Mouse (Mus musculus) embryonic facial prominence, embryonic 14.5 days (tissue): Measurements from ENCODE around the gene Tgtp1. TPM values are rescaled to one million over a fixed set of nuclear protein-coding genes. Genes with fewer than 3 reads are reported as not detected.
"Not testable (repeated sequence)": the region's sequence is repeated elsewhere in the genome, so short reads cannot be mapped to it uniquely, and the experiment has no call there.

Experiments
- ATAC-seq: fragments of 200-750 bp; cut with Nextera tagmentation; 2 replicates; pipeline ENCODE4 v1.8.0; 2017; ENCODE audit warnings: low read depth, moderate number of reproducible peaks, moderate TSS enrichment
- DNase-seq: peaks from one replicate; pipeline ENCODE4 v3.0.0-alpha.2; 2015; ENCODE audit warnings: low spot score
- H3K27ac ChIP-seq: fragments of 300-500 bp; sonication (generic); replicated peaks from 2 replicates; pipeline ENCODE4 v1.5.1; 2014; ENCODE audit warnings: low read depth, mild to moderate bottlenecking, low read length, moderate library complexity
- H3K27me3 ChIP-seq: fragments of 300-500 bp; sonication (generic); replicated peaks from 2 replicates; pipeline ENCODE4 v1.6.1; 2014; ENCODE audit warnings: low read length; ENCODE audit not compliant: control insufficient read depth, insufficient read depth
- H3K36me3 ChIP-seq: fragments of 300-500 bp; sonication (generic); 2 replicates; pipeline ENCODE4 v1.6.1; 2014; ENCODE audit warnings: low read length, mixed read lengths; ENCODE audit not compliant: control insufficient read depth, insufficient read depth
- H3K4me1 ChIP-seq: fragments of 300-500 bp; sonication (generic); 2 replicates; pipeline ENCODE4 v1.6.1; 2014; ENCODE audit warnings: antibody characterized with exemption, low read length; ENCODE audit not compliant: control insufficient read depth, insufficient read depth
- H3K4me2 ChIP-seq: fragments of 300-500 bp; sonication (generic); 2 replicates; pipeline ENCODE4 v1.6.1; 2014; ENCODE audit warnings: low read depth, mild to moderate bottlenecking, low read length, moderate library complexity, mixed read lengths
- H3K4me3 ChIP-seq: fragments of 300-500 bp; sonication (generic); 2 replicates; pipeline ENCODE4 v1.5.1; 2014; ENCODE audit warnings: low read depth, mild to moderate bottlenecking, low read length
- H3K9ac ChIP-seq: fragments of 300-500 bp; sonication (generic); 2 replicates; pipeline ENCODE4 v1.6.1; 2014; ENCODE audit warnings: low read depth, mild to moderate bottlenecking, low read length, moderate library complexity, mixed read lengths
- H3K9me3 ChIP-seq: fragments of 300-500 bp; sonication (generic); 2 replicates; pipeline ENCODE4 v1.6.1; 2016; ENCODE audit warnings: low read length; ENCODE audit not compliant: control insufficient read depth
- WGBS: fragments of 180-500 bp; shearing (Covaris S2); extraction: QIAGEN DNeasy Blood & Tissue Kit; methylation state at CpG from one replicate; pipeline ENCODE4 v1.1.7; 2014; 5-methylcytosine and 5-hydroxymethylcytosine counted together
- polyA plus RNA-seq: library from polyadenylated mRNA; unstranded; fragments of >200 nt; fragmentation: Nextera tagmentation; extraction: Ambion mirVana; gene quantifications from 2 replicates; pipeline ENCODE4 v1.2.1, GENCODE M21; 2014

Gene Tgtp1
- polyA plus RNA-seq, 1 experiment from 2014 or later = 0.81 TPM

GRCm38 (mm10) chr11:48982848-48983247 lies 11.1 kb downstream of the Tgtp1 start:
- no CpG with 5 or more reads among the region's 3 CpGs for WGBS
- H3K9me3 ChIP-seq = not testable (repeated sequence)

DNA sequence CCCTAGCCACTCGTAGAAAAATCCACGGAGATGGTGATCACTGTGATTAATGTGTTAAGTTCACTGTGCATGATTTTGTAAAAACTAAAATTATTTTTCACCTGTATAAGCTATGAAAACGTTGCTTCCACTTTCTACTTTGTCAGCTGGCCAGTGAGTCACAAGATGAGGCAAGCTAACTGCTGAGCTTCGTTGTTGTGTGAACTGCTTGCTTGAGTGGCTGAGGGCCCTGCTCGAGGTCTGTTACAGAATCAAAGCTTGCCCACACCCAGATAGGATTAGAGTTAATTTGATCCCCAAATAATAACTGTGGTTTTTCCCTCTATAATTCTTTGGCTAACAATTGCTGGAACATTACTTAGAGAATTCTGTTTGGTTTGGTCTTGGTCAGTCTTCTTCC lies 13.9 kb downstream of the Tgtp1 start:
- H3K36me3 ChIP-seq, H3K4me3 ChIP-seq, H3K27ac ChIP-seq, H3K9ac ChIP-seq, DNase-seq, ATAC-seq, H3K4me2 ChIP-seq, H3K27me3 ChIP-seq, H3K4me1 ChIP-seq, H3K9me3 ChIP-seq: not testable (repeated sequence)
- WGBS = no CpG with 5 or more reads among the region's 5 CpGs

More at GRCm38 (mm10) chr11:48982848-48983247, 11.1 kb downstream of the Tgtp1 start:
- not testable (repeated sequence) for DNase-seq, H3K9ac ChIP-seq, H3K27me3 ChIP-seq, H3K4me2 ChIP-seq, H3K36me3 ChIP-seq, ATAC-seq, H3K4me1 ChIP-seq, H3K27ac ChIP-seq, H3K4me3 ChIP-seq

DNA sequence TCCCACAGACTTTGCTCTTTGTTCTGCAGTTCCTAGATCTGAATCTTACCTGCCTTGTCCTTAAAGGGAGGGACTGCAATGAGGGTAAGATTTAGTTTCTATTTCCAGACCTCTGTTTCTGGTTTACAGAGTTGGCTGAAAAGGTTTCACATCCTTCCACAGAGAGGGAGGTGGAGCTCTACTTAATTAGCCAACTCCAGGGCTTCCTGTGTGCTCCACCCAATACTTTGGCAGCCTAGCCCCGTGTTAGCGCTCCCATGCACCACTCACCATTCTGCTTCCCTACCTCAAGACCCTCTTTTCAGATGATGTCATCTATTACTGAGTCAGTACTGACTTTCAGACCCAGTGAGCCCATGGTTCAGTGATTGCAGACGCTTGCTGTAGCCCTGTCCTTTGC lies 14.7 kb downstream of the Tgtp1 start, which contains the start of gene 9930111J21Rik1:
Gene 9930111J21Rik1, minus strand, starts transcription at position 148 of the 400 bp plus-strand sequence.
- not testable (repeated sequence) for H3K9ac ChIP-seq, H3K4me3 ChIP-seq, H3K4me1 ChIP-seq, H3K27ac ChIP-seq, H3K4me2 ChIP-seq, H3K36me3 ChIP-seq, H3K9me3 ChIP-seq, ATAC-seq, DNase-seq, H3K27me3 ChIP-seq
- WGBS = no CpG with 5 or more reads among the region's 3 CpGs

GRCm38 (mm10) chr11:48978240-48978939 lies 15.6 kb downstream of the Tgtp1 start, which contains the start of gene Olfr56:
Gene Olfr56 (plus strand): TSS chr11:48978889.
- not testable (repeated sequence) for H3K4me1 ChIP-seq, H3K4me2 ChIP-seq, H3K27ac ChIP-seq, DNase-seq, H3K36me3 ChIP-seq, H3K9ac ChIP-seq, H3K27me3 ChIP-seq, ATAC-seq, H3K9me3 ChIP-seq, H3K4me3 ChIP-seq
- WGBS = no CpG with 5 or more reads among the region's 1 CpGs

DNA sequence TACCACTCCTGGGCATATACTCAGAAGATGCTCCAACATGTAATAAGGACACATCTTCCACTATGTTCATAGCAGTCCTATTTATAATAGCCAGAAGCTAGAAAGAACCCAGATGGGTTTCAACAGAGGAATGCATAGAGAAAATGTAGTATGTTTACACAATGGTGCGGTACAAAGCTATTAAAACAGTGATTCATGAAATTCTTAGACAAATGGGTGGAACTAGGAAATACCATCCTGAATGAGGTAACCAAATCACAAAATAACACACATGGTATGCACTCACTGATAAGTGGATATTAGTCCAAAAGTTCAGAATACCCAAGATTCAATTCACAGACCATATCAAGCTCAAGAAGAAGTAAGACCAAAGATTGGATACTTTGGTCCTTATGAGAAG lies 19.3 kb downstream of the Tgtp1 start:
- DNase-seq, H3K36me3 ChIP-seq, H3K9me3 ChIP-seq, H3K27me3 ChIP-seq, H3K4me3 ChIP-seq, H3K4me2 ChIP-seq, ATAC-seq, H3K27ac ChIP-seq, H3K4me1 ChIP-seq, H3K9ac ChIP-seq: not testable (repeated sequence)
- no CpG with 5 or more reads among the region's 1 CpGs for WGBS

DNA sequence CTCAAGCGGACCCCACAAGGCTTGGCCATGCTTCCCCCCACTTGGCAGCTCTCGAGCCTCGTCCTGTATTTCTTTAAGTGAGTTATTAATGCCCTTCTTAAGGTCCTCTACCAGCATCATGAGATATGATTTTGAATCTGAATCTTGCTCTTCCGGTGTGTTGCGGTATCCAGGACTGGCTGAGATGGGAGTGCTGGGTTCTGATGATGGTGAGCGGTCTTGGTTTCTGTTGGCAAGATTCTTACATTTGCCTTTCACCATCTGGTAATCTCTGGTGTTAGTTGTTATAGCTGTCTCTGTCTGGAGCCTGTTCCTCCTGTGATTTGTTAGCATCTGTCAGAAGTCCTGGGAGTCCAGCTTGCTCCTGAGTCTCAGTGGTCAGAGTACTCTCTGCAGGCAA lies 47.9 kb downstream of the Tgtp1 start, which contains the start of gene Psme2b:
Gene Psme2b, minus strand, starts transcription at position 101 of the 400 bp plus-strand sequence.
- ATAC-seq, H3K4me2 ChIP-seq, H3K4me3 ChIP-seq, H3K4me1 ChIP-seq, H3K9me3 ChIP-seq, DNase-seq, H3K36me3 ChIP-seq, H3K9ac ChIP-seq, H3K27ac ChIP-seq, H3K27me3 ChIP-seq: not testable (repeated sequence)
- 91% methylated on average over 6 of the region's 6 CpGs for WGBS

- H3K27me3 ChIP-seq, H3K27ac ChIP-seq, H3K4me2 ChIP-seq, DNase-seq, H3K36me3 ChIP-seq, H3K4me1 ChIP-seq, H3K9ac ChIP-seq, H3K9me3 ChIP-seq, ATAC-seq, H3K4me3 ChIP-seq: not testable (repeated sequence)
Observed at GRCm38 (mm10) chr11:48939286-48939685, 54.7 kb downstream of the Tgtp1 start.
